Mouse (Mus musculus): ENCODE results near the gene Wdr45. TPM values are rescaled to one million over a fixed set of nuclear protein-coding genes. Genes with fewer than 3 reads are reported as not detected.

The Wdr45 gene
- polyA plus RNA-seq, 1 experiment from 2014 or later, result 25.8 TPM

- Histone ChIP-seq H3K9ac (ENCODE audit: low read depth, low read length) (0 out of 2 replicates have a peak overlapping the region, but pooled peaks have one; percentile 29), H3K9me3 (ENCODE audit: control insufficient read depth, low read length) (no peaks in the 10 kb centered on the region), H3K4me1 (ENCODE audit: control insufficient read depth, insufficient read depth, low read length) (peaks cover 15% of the 10 kb centered on the region), H3K4me3 (ENCODE audit: low read length) (peak overlapping the region; percentile 71), H3K36me3 (ENCODE audit: control insufficient read depth, insufficient read depth, low read length) (peaks cover 5% of the 10 kb centered on the region), H3K27me3 (replicated peaks; ENCODE audit: control insufficient read depth, insufficient read depth, low read length) (no peaks in the 10 kb centered on the region), H3K4me2 (ENCODE audit: low read depth, low read length) (peak overlapping the region; percentile 73), H3K27ac (ENCODE audit: low read length) (peak overlapping the region; percentile 54)
- WGBS, result 14% methylated on average over 11 of the region's 11 CpGs
- ATAC-seq, result peak; percentile 67
These were observed 51.6 kb downstream of the Wdr45 start for GRCm38 (mm10) chrX:7765764-7766163.

- Histone ChIP-seq H3K36me3 (ENCODE audit: control insufficient read depth, insufficient read depth, low read length) (peaks cover 5% of the 10 kb centered on the region), H3K27ac (ENCODE audit: low read length) (no peak overlapping the region), H3K4me3 (ENCODE audit: low read length) (no peak overlapping the region), H3K27me3 (replicated peaks; ENCODE audit: control insufficient read depth, insufficient read depth, low read length) (no peaks in the 10 kb centered on the region), H3K4me1 (ENCODE audit: control insufficient read depth, insufficient read depth, low read length) (peaks cover 12% of the 10 kb centered on the region), H3K9me3 (ENCODE audit: control insufficient read depth, low read length) (no peaks in the 10 kb centered on the region), H3K9ac (ENCODE audit: low read depth, low read length) (no peak overlapping the region), H3K4me2 (ENCODE audit: low read depth, low read length) (no peak overlapping the region)
- no peak for ATAC-seq
- WGBS, result 87% methylated on average over 7 of the region's 7 CpGs
These were observed 55.3 kb downstream of the Wdr45 start for GRCm38 (mm10) chrX:7769302-7770017.

GRCm38 (mm10) chrX:7772766-7773165 lies 58.6 kb downstream of the Wdr45 start:
- Histone ChIP-seq H3K4me1 (ENCODE audit: control insufficient read depth, insufficient read depth, low read length) (no peaks in the 10 kb centered on the region), H3K9ac (ENCODE audit: low read depth, low read length) (no peak overlapping the region), H3K4me2 (ENCODE audit: low read depth, low read length) (no peak overlapping the region), H3K36me3 (ENCODE audit: control insufficient read depth, insufficient read depth, low read length) (no peaks in the 10 kb centered on the region; the same call in 1 of the 2 replicates), H3K27me3 (replicated peaks; ENCODE audit: control insufficient read depth, insufficient read depth, low read length) (no peaks in the 10 kb centered on the region), H3K27ac (ENCODE audit: low read length) (no peak overlapping the region), H3K9me3 (ENCODE audit: control insufficient read depth, low read length) (no peaks in the 10 kb centered on the region), H3K4me3 (ENCODE audit: low read length) (no peak overlapping the region)
- 51% methylated on average over 2 of the region's 2 CpGs for WGBS
- no peak for ATAC-seq

- H3K4me3 ChIP-seq (ENCODE audit: low read length), result no peak overlapping the region
- H3K9me3 ChIP-seq (ENCODE audit: control insufficient read depth, low read length), result no peaks in the 10 kb centered on the region
- H3K4me2 ChIP-seq (ENCODE audit: low read depth, low read length), result no peak overlapping the region
- H3K4me1 ChIP-seq (ENCODE audit: control insufficient read depth, insufficient read depth, low read length), result no peaks in the 10 kb centered on the region
- ATAC-seq, result no peak
- H3K27me3 ChIP-seq (replicated peaks; ENCODE audit: control insufficient read depth, insufficient read depth, low read length), result no peaks in the 10 kb centered on the region
- no peak overlapping the region for H3K27ac ChIP-seq (ENCODE audit: low read length)
- no peak overlapping the region for H3K9ac ChIP-seq (ENCODE audit: low read depth, low read length)
- 82% methylated on average over 9 of the region's 9 CpGs for WGBS
- H3K36me3 ChIP-seq (ENCODE audit: control insufficient read depth, insufficient read depth, low read length), result no peaks in the 10 kb centered on the region
These were observed 61.5 kb downstream of the Wdr45 start for GRCm38 (mm10) chrX:7775501-7776205.

GRCm38 (mm10) chrX:7776329-7777082 lies 62.4 kb downstream of the Wdr45 start:
- ATAC-seq, result peak; percentile 46; the same call in 1 of the 2 replicates
- no peak overlapping the region for H3K27ac ChIP-seq (ENCODE audit: low read length)
- H3K36me3 ChIP-seq (ENCODE audit: control insufficient read depth, insufficient read depth, low read length), result no peaks in the 10 kb centered on the region
- no peaks in the 10 kb centered on the region for H3K27me3 ChIP-seq (replicated peaks; ENCODE audit: control insufficient read depth, insufficient read depth, low read length)
- H3K4me1 ChIP-seq (ENCODE audit: control insufficient read depth, insufficient read depth, low read length), result no peaks in the 10 kb centered on the region
- H3K4me2 ChIP-seq (ENCODE audit: low read depth, low read length), result no peak overlapping the region
- 48% methylated on average over 8 of the region's 8 CpGs for WGBS
- H3K4me3 ChIP-seq (ENCODE audit: low read length), result no peak overlapping the region
- H3K9ac ChIP-seq (ENCODE audit: low read depth, low read length), result no peak overlapping the region
- H3K9me3 ChIP-seq (ENCODE audit: control insufficient read depth, low read length), result no peaks in the 10 kb centered on the region

Other genes with a start within 250 kb of the Wdr45 start
- gene Foxp3, start 140.7 kb upstream of the Wdr45 start, polyA plus RNA-seq (2015; fragmentation: Nextera tagmentation; extraction: Ambion mirVana), result 0.23 TPM in 1 of 2 replicates, not detected in the other
- 0.76 and 1.3 TPM in 2 replicates for gene Ppp1r3f, start 140.1 kb upstream of the Wdr45 start, polyA plus RNA-seq (2015; fragmentation: Nextera tagmentation; extraction: Ambion mirVana)
- 36.1 and 38.4 TPM in 2 replicates for gene Ccdc22, start 108.8 kb upstream of the Wdr45 start, polyA plus RNA-seq (2015; fragmentation: Nextera tagmentation; extraction: Ambion mirVana)
- 0.02 TPM in 1 of 2 replicates, not detected in the other for gene Cacna1f, start 107.2 kb upstream of the Wdr45 start, polyA plus RNA-seq (2015; fragmentation: Nextera tagmentation; extraction: Ambion mirVana)
- gene Syp, start 75.9 kb upstream of the Wdr45 start, polyA plus RNA-seq (2015; fragmentation: Nextera tagmentation; extraction: Ambion mirVana), result 6.0 and 6.2 TPM in 2 replicates
- 7.6 TPM in 2 replicates for gene Prickle3, start 57.1 kb upstream of the Wdr45 start, polyA plus RNA-seq (2015; fragmentation: Nextera tagmentation; extraction: Ambion mirVana)
- gene Plp2, start 42.9 kb upstream of the Wdr45 start, polyA plus RNA-seq (2015; fragmentation: Nextera tagmentation; extraction: Ambion mirVana), result 187 and 205 TPM in 2 replicates
- 0.71 and 0.93 TPM in 2 replicates for gene Magix, start 33.1 kb upstream of the Wdr45 start, polyA plus RNA-seq (2015; fragmentation: Nextera tagmentation; extraction: Ambion mirVana)
- 28.0 and 29.5 TPM in 2 replicates for gene Gpkow, start 17.2 kb upstream of the Wdr45 start, polyA plus RNA-seq (2015; fragmentation: Nextera tagmentation; extraction: Ambion mirVana)
- gene Gm45208, start 7.9 kb downstream of the Wdr45 start, polyA plus RNA-seq (2015; fragmentation: Nextera tagmentation; extraction: Ambion mirVana), result 0.37 TPM in 1 of 2 replicates, not detected in the other
- 59.7 and 60.8 TPM in 2 replicates for gene Praf2, start 14.1 kb downstream of the Wdr45 start, polyA plus RNA-seq (2015; fragmentation: Nextera tagmentation; extraction: Ambion mirVana)
- gene Ccdc120, start 36.6 kb downstream of the Wdr45 start, polyA plus RNA-seq (2015; fragmentation: Nextera tagmentation; extraction: Ambion mirVana), result 9.2 and 12.0 TPM in 2 replicates
- gene Tfe3, start 48.2 kb downstream of the Wdr45 start, polyA plus RNA-seq (2015; fragmentation: Nextera tagmentation; extraction: Ambion mirVana), result 19.2 and 21.2 TPM in 2 replicates
- gene Gripap1, start 75.4 kb downstream of the Wdr45 start, polyA plus RNA-seq (2015; fragmentation: Nextera tagmentation; extraction: Ambion mirVana), result 36.6 and 37.5 TPM in 2 replicates
- gene Kcnd1, start 108.0 kb downstream of the Wdr45 start, polyA plus RNA-seq (2015; fragmentation: Nextera tagmentation; extraction: Ambion mirVana), result 1.2 and 1.3 TPM in 2 replicates
- gene Otud5, start 127.0 kb downstream of the Wdr45 start, polyA plus RNA-seq (2015; fragmentation: Nextera tagmentation; extraction: Ambion mirVana), result 25.9 and 27.7 TPM in 2 replicates
- 13.6 and 15.3 TPM in 2 replicates for gene Pim2, start 163.9 kb downstream of the Wdr45 start, polyA plus RNA-seq (2015; fragmentation: Nextera tagmentation; extraction: Ambion mirVana)
- gene Slc35a2, start 169.7 kb downstream of the Wdr45 start, polyA plus RNA-seq (2015; fragmentation: Nextera tagmentation; extraction: Ambion mirVana), result 46.5 and 50.8 TPM in 2 replicates
- 95.3 and 101 TPM in 2 replicates for gene Pqbp1, start 184.9 kb downstream of the Wdr45 start, polyA plus RNA-seq (2015; fragmentation: Nextera tagmentation; extraction: Ambion mirVana)
- gene Timm17b, start 185.0 kb downstream of the Wdr45 start, polyA plus RNA-seq (2015; fragmentation: Nextera tagmentation; extraction: Ambion mirVana), result 132 and 141 TPM in 2 replicates
- gene Gm10491, start 193.5 kb downstream of the Wdr45 start, polyA plus RNA-seq (2015; fragmentation: Nextera tagmentation; extraction: Ambion mirVana), result not detected in 2 replicates
- gene Gm10490, start 195.2 kb downstream of the Wdr45 start, polyA plus RNA-seq (2015; fragmentation: Nextera tagmentation; extraction: Ambion mirVana), result not detected in 2 replicates
- 10.6 and 10.7 TPM in 2 replicates for gene Pcsk1n, start 205.5 kb downstream of the Wdr45 start, polyA plus RNA-seq (2015; fragmentation: Nextera tagmentation; extraction: Ambion mirVana)
- gene Eras, start 214.3 kb downstream of the Wdr45 start, polyA plus RNA-seq (2015; fragmentation: Nextera tagmentation; extraction: Ambion mirVana), result not detected in 2 replicates
- 16.8 and 17.3 TPM in 2 replicates for gene Hdac6, start 233.6 kb downstream of the Wdr45 start, polyA plus RNA-seq (2015; fragmentation: Nextera tagmentation; extraction: Ambion mirVana)

Measured in intestine, embryonic 16.5 days (tissue).